Mouse (Mus musculus) limb, embryonic 11.5 days (tissue): ENCODE results near the gene Epha10. TPM values are rescaled to one million over a fixed set of nuclear protein-coding genes. Genes with fewer than 3 reads are reported as not detected.

Experiments used
- ATAC-seq: fragments of 200-750 bp; cut with Nextera tagmentation; 2 replicates; pipeline ENCODE4 v1.8.0; 2017; ENCODE audit warnings: low read depth; ENCODE audit not compliant: insufficient number of reproducible peaks, low FRiP score, low TSS enrichment
- DNase-seq: peaks from one replicate; pipeline ENCODE4 v3.0.0-alpha.2; 2015; ENCODE audit warnings: low spot score
- H3K27ac ChIP-seq: fragments of 300-500 bp; sonication (generic); replicated peaks from 2 replicates; pipeline ENCODE4 v1.5.1; 2014; ENCODE audit warnings: low read depth, mild to moderate bottlenecking, low read length
- H3K27me3 ChIP-seq: fragments of 300-500 bp; sonication (generic); 2 replicates; pipeline ENCODE4 v1.6.1; 2014; ENCODE audit warnings: mild to moderate bottlenecking, low read length, mixed read lengths; ENCODE audit not compliant: control insufficient read depth, insufficient read depth
- H3K36me3 ChIP-seq: fragments of 300-500 bp; sonication (generic); 2 replicates; pipeline ENCODE4 v1.6.1; 2014; ENCODE audit warnings: mild to moderate bottlenecking, low read length, moderate library complexity, mixed read lengths; ENCODE audit not compliant: control insufficient read depth, insufficient read depth
- H3K4me1 ChIP-seq: fragments of 300-500 bp; sonication (generic); 2 replicates; pipeline ENCODE4 v1.6.1; 2014; ENCODE audit warnings: low read length, mixed read lengths; ENCODE audit not compliant: control insufficient read depth, insufficient read depth
- H3K4me2 ChIP-seq: fragments of 300-500 bp; sonication (generic); 2 replicates; pipeline ENCODE4 v1.6.1; 2014; ENCODE audit warnings: low read depth, mild to moderate bottlenecking, moderate library complexity; ENCODE audit not compliant: severe bottlenecking
- H3K4me3 ChIP-seq: fragments of 300-500 bp; sonication (generic); 2 replicates; pipeline ENCODE4 v1.5.1; 2014; ENCODE audit warnings: low read depth, low read length
- H3K9ac ChIP-seq: fragments of 300-500 bp; sonication (generic); 2 replicates; pipeline ENCODE4 v1.6.1; 2014; ENCODE audit warnings: mild to moderate bottlenecking, low read length
- H3K9me3 ChIP-seq: fragments of 300-500 bp; sonication (generic); 2 replicates; pipeline ENCODE4 v1.6.1; 2016; ENCODE audit warnings: low read length; ENCODE audit not compliant: control insufficient read depth
- WGBS: fragments of 180-500 bp; shearing (Covaris S2); extraction: QIAGEN DNeasy Blood & Tissue Kit; methylation state at CpG from one replicate; pipeline ENCODE4 v1.1.7; 2014; 5-methylcytosine and 5-hydroxymethylcytosine counted together
- polyA plus RNA-seq: library from polyadenylated mRNA; unstranded; fragments of >200 nt; fragmentation: Nextera tagmentation; extraction: Ambion mirVana; gene quantifications from 2 replicates; pipeline ENCODE4 v1.2.1, GENCODE M21; 2014

Gene Epha10
- polyA plus RNA-seq, 1 experiment from 2014 or later = 0.17 TPM

DNA sequence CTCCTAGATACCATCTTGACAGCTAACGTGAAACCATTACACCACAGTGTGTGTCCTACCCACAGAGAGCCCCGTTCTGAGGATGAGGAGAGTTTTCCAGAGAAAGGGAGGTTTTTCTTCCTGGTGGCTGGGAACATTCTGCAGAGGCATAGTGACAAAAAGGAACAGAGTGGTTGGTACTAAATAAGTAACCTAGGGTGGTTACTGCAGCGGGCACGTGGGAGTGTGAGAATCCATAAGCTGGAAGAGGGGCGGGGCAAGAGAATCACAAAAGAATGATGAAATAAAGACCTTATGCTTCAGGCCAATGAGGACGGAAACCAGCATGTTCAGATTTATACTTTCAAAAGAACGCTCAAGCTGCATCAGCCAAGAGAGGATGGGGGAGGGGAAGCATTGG is 8.0 kb downstream of the Epha10 start:
- DNase-seq = no peak

DNA sequence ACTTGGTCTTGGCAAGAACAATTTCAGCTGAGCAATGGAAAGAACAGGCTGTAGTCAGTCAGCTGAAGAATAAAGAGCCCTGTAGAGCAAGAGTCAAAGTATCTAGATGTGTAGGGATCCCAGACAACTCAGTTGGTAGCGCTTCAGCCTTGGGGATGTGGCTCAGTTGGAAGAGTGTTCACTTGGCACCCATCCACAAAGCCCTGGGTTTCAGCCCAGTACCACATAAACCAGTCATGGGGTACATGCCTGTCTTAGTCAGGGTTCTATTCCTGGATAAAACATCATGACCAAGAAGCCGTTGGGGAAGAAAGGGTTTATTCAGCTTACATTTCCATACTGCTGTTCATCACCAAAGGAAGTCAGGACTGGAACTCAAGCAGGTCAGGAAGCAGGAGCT is 9.2 kb downstream of the Epha10 start:
- no peak overlapping the region for H3K9ac ChIP-seq
- peaks cover 47% of the 10 kb centered on the region for H3K27me3 ChIP-seq
- no peak overlapping the region for H3K27ac ChIP-seq
- H3K4me2 ChIP-seq = no peak overlapping the region
- no peak for DNase-seq
- ATAC-seq = no peak
- H3K9me3 ChIP-seq = no peaks in the 10 kb centered on the region
- H3K4me3 ChIP-seq = no peak overlapping the region
- 85% methylated on average over 2 of the region's 2 CpGs for WGBS
- H3K36me3 ChIP-seq = no peaks in the 10 kb centered on the region
- H3K4me1 ChIP-seq = peaks cover 6% of the 10 kb centered on the region; the same call in 1 of the 2 replicates

More for the DNA sequence above, 8.0 kb downstream of the Epha10 start:
- 76% methylated on average over 7 of the region's 7 CpGs for WGBS
- Histone ChIP-seq H3K9ac (no peak overlapping the region), H3K27me3 (peaks cover 44% of the 10 kb centered on the region), H3K4me2 (no peak overlapping the region), H3K4me1 (no peaks in the 10 kb centered on the region), H3K4me3 (no peak overlapping the region), H3K36me3 (no peaks in the 10 kb centered on the region), H3K9me3 (no peaks in the 10 kb centered on the region), H3K27ac (no peak overlapping the region)
- ATAC-seq = no peak

DNA sequence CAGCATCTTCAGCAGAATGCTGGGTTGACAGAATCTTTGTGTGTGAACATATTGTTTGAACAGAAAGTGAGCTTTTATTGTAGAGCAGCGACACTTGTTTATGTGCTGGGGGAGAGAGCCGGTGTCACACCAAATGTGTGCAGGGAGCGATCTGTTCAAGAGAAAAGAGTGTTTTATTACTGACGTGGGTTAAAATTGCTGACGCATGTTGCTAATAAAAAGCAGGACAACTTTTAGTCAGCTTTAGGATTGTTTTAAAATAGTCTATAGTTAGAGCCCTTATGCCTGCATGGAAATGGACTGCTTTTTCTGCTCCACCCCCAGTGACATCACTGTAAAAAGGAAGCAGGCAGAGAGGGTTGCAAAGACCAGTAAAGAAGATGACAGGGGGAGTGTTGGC is 10.1 kb downstream of the Epha10 start:
- Histone ChIP-seq H3K4me1 (peaks cover 6% of the 10 kb centered on the region; the same call in 1 of the 2 replicates), H3K36me3 (no peaks in the 10 kb centered on the region), H3K9ac (no peak overlapping the region), H3K4me3 (no peak overlapping the region), H3K27me3 (peaks cover 49% of the 10 kb centered on the region), H3K9me3 (no peaks in the 10 kb centered on the region), H3K27ac (no peak overlapping the region), H3K4me2 (no peak overlapping the region)
- ATAC-seq (no peak), DNase-seq (no peak)
- 55% methylated on average over 5 of the region's 5 CpGs for WGBS

DNA sequence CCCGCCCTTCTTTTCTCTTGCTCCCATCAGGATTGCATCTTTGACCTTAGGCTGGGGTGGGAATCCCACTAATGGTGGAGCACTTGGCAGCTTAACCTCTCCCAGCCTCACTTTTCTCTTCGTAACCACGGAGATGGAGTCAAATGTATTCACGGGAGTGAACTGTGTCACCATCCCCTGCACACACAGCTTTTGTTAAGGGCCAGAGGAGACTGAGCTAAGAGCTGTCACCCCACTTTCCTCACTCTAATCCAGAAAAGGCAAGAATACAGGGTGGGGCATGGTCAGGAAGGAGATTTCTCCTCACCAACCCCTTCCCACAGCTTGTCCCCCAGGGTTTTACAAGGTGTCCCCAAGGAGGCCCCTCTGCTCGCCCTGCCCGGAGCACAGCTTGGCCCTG is 13.1 kb downstream of the Epha10 start:
- H3K9ac ChIP-seq = no peak overlapping the region
- H3K36me3 ChIP-seq = no peaks in the 10 kb centered on the region
- 42% methylated on average over 6 of the region's 6 CpGs for WGBS
- ATAC-seq (no peak), DNase-seq (no peak)
- H3K27ac ChIP-seq = no peak overlapping the region
- H3K4me3 ChIP-seq = no peak overlapping the region
- no peak overlapping the region for H3K4me2 ChIP-seq
- no peaks in the 10 kb centered on the region for H3K9me3 ChIP-seq
- H3K4me1 ChIP-seq = peaks cover 6% of the 10 kb centered on the region; the same call in 1 of the 2 replicates
- H3K27me3 ChIP-seq = peaks cover 47% of the 10 kb centered on the region

DNA sequence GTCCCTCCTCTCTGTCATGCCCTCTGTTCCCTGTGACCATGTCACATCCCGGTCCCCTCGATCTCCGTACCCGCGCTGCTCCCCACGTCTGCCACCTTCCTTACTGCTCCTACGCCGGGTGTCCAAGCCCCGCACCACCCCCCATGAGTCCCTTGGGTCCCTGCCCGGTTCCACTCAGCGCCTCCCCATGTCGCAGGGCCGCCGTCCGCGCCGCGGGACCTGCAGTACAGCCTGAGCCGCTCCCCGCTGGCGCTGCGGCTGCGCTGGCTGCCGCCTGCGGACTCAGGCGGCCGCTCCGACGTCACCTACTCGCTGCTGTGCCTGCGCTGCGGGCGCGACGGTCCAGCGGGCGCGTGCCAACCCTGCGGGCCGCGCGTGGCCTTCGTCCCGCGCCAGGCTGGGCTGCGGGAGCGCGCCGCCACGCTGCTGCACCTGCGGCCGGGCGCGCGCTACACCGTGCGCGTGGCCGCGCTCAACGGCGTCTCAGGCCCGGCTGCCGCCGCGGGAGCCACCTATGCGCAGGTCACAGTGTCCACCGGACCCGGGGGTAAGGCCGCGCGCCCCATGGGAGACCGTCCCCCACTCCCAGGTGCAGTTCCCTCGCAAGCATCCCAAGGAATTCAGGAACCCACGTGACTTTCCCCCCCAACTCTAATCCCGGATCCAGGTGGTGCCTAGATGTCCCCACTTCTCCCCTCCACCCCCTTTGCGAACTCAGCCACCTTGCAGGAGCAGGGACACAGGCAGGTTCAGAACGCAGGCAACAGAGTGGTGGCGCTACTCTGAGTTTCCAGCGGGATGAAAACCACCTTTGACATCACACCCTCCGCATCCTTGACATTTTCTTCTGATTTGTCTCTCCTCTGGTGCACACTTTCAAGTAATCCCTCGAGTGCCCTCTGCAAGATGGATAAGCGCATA is 14.1 kb downstream of the Epha10 start:
- H3K27ac ChIP-seq = no peak overlapping the region
- WGBS = 1% methylated on average over 83 of the region's 83 CpGs
- H3K4me3 ChIP-seq = peak overlapping the region; percentile 26; the same call in 1 of the 2 replicates
- H3K4me1 ChIP-seq = peaks cover 8% of the 10 kb centered on the region; the same call in 1 of the 2 replicates
- H3K9ac ChIP-seq = no peak overlapping the region
- ATAC-seq (no peak), DNase-seq (peak; percentile 36)
- peaks cover 50% of the 10 kb centered on the region for H3K27me3 ChIP-seq
- no peaks in the 10 kb centered on the region for H3K9me3 ChIP-seq
- H3K4me2 ChIP-seq = peak overlapping the region; percentile 65
- H3K36me3 ChIP-seq = no peaks in the 10 kb centered on the region

DNA sequence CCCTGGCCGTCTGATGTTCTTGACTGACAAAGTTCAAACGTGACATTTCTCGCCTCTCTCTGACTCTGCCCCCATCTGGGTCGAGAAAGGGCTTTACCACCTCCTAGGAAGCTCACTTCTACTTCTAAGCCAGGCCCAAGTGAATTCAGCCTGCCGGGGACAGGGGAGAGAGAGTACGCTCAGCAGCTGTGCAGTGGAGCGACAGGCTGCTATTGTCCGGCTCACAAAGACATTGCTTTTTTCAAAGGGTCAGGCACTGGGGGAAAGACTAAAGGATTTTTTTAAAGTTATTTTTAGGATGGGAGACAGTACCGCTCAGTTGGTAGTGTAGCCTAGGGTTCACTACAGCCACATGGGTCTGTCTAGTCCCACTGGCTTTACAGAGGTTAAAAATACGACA is 17.7 kb downstream of the Epha10 start:
- H3K36me3 ChIP-seq = no peaks in the 10 kb centered on the region
- ATAC-seq (no peak), DNase-seq (no peak)
- WGBS = 69% methylated on average over 10 of the region's 10 CpGs
- H3K9me3 ChIP-seq = no peaks in the 10 kb centered on the region
- no peak overlapping the region for H3K9ac ChIP-seq
- peaks cover 34% of the 10 kb centered on the region for H3K27me3 ChIP-seq
- H3K4me3 ChIP-seq = no peak overlapping the region
- H3K4me2 ChIP-seq = no peak overlapping the region
- peaks cover 8% of the 10 kb centered on the region; the same call in 1 of the 2 replicates for H3K4me1 ChIP-seq
- no peak overlapping the region for H3K27ac ChIP-seq

DNA sequence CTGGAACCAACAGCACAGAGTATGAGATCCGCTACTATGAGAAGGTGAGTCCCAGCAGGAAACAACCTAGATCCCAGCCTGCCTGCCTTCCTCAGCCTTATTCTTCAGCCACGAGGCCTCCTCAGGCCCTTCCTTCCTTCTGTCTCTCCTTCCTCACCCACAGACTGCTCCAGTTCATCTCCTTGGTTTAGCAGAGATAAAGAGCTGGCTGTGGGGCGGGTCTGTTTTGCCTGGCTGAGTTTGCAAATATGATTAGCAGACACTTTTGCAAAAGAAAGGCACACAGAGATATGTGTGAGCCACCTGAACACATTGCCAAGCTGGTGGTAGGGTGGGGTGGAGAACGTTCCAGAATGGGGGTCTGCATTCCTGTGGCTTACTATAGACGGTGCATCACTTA is 19.2 kb downstream of the Epha10 start:
- Histone ChIP-seq H3K9me3 (no peaks in the 10 kb centered on the region), H3K36me3 (no peaks in the 10 kb centered on the region), H3K27me3 (peaks cover 19% of the 10 kb centered on the region), H3K4me3 (no peak overlapping the region), H3K27ac (no peak overlapping the region), H3K4me2 (no peak overlapping the region), H3K9ac (no peak overlapping the region), H3K4me1 (peaks cover 3% of the 10 kb centered on the region; the same call in 1 of the 2 replicates)
- DNase-seq (no peak), ATAC-seq (no peak)
- 59% methylated on average over 5 of the region's 5 CpGs for WGBS

DNA sequence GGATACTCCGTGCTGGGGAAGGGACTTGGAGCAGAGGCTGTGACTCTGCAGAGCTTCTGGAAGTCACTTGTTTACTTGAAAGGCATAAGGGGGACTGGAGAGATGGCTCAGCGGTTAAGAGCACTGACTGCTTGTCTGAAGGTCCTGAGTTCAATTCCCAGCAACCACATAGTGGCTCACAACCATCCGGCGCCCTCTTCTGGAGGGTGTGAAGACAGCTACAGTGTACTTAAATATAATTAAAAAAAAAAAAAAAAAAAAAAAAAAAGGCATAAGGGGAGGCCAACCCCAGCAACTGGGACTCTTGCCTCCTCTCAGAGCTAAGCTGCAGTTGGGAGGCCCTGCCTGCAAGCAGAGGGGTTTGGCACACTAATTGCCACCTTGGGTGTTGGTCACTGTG is 24.7 kb downstream of the Epha10 start:
- no peaks in the 10 kb centered on the region for H3K9me3 ChIP-seq
- no peak for ATAC-seq
- H3K4me3 ChIP-seq = no peak overlapping the region
- H3K9ac ChIP-seq = no peak overlapping the region
- no peak overlapping the region for H3K27ac ChIP-seq
- 0 out of 2 replicates have a peak, but pooled peaks cover 3% of the 10 kb centered on the region for H3K27me3 ChIP-seq
- H3K36me3 ChIP-seq = no peaks in the 10 kb centered on the region
- WGBS = 60% methylated on average over 4 of the region's 4 CpGs
- H3K4me1 ChIP-seq = peaks cover 7% of the 10 kb centered on the region
- H3K4me2 ChIP-seq = no peak overlapping the region
- DNase-seq = no peak
